Mouse (Mus musculus): ENCODE measurements around the gene Srrd. TPM values are rescaled to one million over a fixed set of nuclear protein-coding genes. Genes with fewer than 3 reads are reported as not detected.

Gene Srrd
- polyA plus RNA-seq, 1 experiment: 1.9 TPM

DNA sequence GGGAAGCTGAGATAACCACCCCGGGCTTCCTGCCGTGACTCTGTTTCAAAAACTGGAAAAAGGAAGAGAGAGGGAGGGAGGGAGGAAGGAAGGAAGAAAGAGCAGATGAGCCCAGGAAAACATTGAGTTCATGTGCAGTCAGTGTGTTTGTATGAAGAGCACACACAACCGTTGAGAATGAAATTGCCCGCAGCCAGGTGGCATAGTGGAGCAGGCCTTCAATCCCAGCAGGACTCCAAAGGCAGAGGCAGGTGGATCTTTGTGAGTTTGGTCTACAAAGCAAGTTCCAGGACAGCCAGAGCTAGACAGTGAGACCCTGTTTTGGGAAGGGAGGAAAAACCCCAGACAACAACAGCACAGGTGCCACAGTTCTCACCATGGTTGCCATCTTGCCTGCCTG, 24.5 kb upstream of the Srrd start:
- H3K9me3 ChIP-seq (ENCODE audit: control insufficient read depth, low read length): no peaks in the 10 kb centered on the region
- TF ChIP-seq GATA1 (IDR thresholded peaks at IDR 0.05; ENCODE audit: low read length): no peak
- TF ChIP-seq TAL1 (IDR thresholded peaks at IDR 0.05; ENCODE audit: low read length): no peak
- H3K4me3 ChIP-seq (replicated peaks): no peak overlapping the region
- peaks cover 81% of the 10 kb centered on the region for H3K36me3 ChIP-seq (ENCODE audit: control insufficient read depth)
- H3K27me3 ChIP-seq (ENCODE audit: control insufficient read depth): no peaks in the 10 kb centered on the region
- H3K4me1 ChIP-seq (ENCODE audit: control insufficient read depth): peaks cover 14% of the 10 kb centered on the region

GRCm38 (mm10) chr5:112366879-112367278, 24.0 kb upstream of the Srrd start:
- H3K4me1 ChIP-seq (ENCODE audit: control insufficient read depth): peaks cover 14% of the 10 kb centered on the region
- H3K4me3 ChIP-seq (replicated peaks): no peak overlapping the region
- peaks cover 4% of the 10 kb centered on the region for H3K9me3 ChIP-seq (ENCODE audit: control insufficient read depth, low read length)
- H3K27me3 ChIP-seq (ENCODE audit: control insufficient read depth): no peaks in the 10 kb centered on the region
- H3K36me3 ChIP-seq (ENCODE audit: control insufficient read depth): peaks cover 81% of the 10 kb centered on the region
- TF ChIP-seq GATA1 (IDR thresholded peaks at IDR 0.05; ENCODE audit: low read length) (no peak), TAL1 (IDR thresholded peaks at IDR 0.05; ENCODE audit: low read length) (no peak)

GRCm38 (mm10) chr5:112364184-112364797, 21.5 kb upstream of the Srrd start:
- TF ChIP-seq TAL1 (IDR thresholded peaks at IDR 0.05; ENCODE audit: low read length) (no peak), GATA1 (IDR thresholded peaks at IDR 0.05; ENCODE audit: low read length) (no peak)
- peaks cover 28% of the 10 kb centered on the region for H3K4me1 ChIP-seq (ENCODE audit: control insufficient read depth)

DNA sequence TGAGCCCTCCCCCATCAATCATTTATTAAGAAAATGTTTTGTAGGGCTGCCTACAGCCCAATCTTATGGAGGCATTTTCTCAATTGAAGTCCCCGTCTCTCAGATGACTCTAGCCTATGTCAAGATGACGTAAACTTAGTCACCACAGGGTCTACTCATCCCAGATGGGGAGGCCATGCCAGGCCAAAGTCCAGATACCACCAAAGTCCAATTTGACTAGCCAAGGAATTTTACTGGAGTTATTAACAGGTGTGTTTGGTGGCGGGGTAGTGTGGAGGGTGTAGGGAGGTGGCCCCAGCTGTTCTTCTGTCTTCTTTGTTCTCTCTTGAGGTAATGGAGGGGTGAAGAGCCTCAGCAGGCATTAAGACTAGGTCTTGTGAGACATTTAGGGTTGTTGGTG, 17.2 kb upstream of the Srrd start:
- H3K27me3 ChIP-seq (ENCODE audit: control insufficient read depth): no peaks in the 10 kb centered on the region
- peaks cover 58% of the 10 kb centered on the region for H3K4me1 ChIP-seq (ENCODE audit: control insufficient read depth)
- H3K36me3 ChIP-seq (ENCODE audit: control insufficient read depth): peaks cover 72% of the 10 kb centered on the region
- H3K4me3 ChIP-seq (replicated peaks): no peak overlapping the region
- no peak for TF ChIP-seq TAL1 (IDR thresholded peaks at IDR 0.05; ENCODE audit: low read length)
- no peak for TF ChIP-seq GATA1 (IDR thresholded peaks at IDR 0.05; ENCODE audit: low read length)
- H3K9me3 ChIP-seq (ENCODE audit: control insufficient read depth, low read length): peaks cover 5% of the 10 kb centered on the region

More at GRCm38 (mm10) chr5:112364184-112364797, 21.5 kb upstream of the Srrd start:
- H3K27me3 ChIP-seq (ENCODE audit: control insufficient read depth): no peaks in the 10 kb centered on the region
- peaks cover 65% of the 10 kb centered on the region for H3K36me3 ChIP-seq (ENCODE audit: control insufficient read depth)
- peaks cover 5% of the 10 kb centered on the region for H3K9me3 ChIP-seq (ENCODE audit: control insufficient read depth, low read length)
- H3K4me3 ChIP-seq (replicated peaks): no peak overlapping the region

DNA sequence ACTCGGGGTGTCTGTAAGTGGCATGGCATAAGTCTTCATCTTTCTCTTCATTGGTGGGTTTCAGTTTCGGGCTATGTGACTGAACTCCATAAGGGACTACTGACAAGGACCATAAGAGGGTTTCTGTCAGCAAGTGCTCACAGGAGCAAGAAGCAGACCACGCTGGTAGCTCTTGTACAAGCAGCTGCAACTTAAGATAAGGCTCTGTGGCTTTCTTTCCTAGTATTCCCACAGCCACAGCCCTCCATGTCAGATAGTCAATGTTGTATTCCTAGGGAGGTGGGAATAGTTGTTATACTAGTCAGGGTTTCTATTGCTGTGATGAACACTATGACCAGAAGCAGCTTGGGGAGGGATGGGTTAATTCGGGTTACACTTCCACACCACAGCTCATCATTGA, 16.7 kb upstream of the Srrd start:
- H3K4me3 ChIP-seq (replicated peaks): peak overlapping the region; percentile 31
- H3K27me3 ChIP-seq (ENCODE audit: control insufficient read depth): no peaks in the 10 kb centered on the region

DNA sequence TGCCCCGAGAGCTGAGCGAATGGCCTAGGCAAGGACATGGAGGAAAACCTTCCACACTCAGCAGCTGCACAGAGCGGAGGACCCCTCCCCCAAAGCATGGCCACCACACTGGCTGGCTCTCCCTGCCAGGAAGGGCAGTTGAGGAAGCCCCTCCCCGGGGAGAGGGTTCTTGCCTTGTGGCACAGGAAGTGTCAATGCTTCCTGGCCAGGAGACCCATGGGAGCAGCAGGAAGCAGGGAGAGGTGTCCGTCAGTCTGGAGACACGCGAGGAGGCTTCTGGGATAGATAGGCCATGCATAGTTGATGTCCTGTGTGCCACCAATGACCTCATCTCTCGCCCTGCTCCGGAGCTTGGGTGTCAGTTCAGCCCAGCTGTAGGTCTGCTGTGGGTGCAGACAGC, 13.5 kb upstream of the Srrd start:
- Histone ChIP-seq H3K9me3 (ENCODE audit: control insufficient read depth, low read length) (no peaks in the 10 kb centered on the region), H3K4me3 (replicated peaks) (no peak overlapping the region), H3K27me3 (ENCODE audit: control insufficient read depth) (no peaks in the 10 kb centered on the region), H3K4me1 (ENCODE audit: control insufficient read depth) (peaks cover 44% of the 10 kb centered on the region), H3K36me3 (ENCODE audit: control insufficient read depth) (peaks cover 67% of the 10 kb centered on the region)
- no peak for TF ChIP-seq GATA1 (IDR thresholded peaks at IDR 0.05; ENCODE audit: low read length)

More for the DNA sequence above, 16.7 kb upstream of the Srrd start:
- Histone ChIP-seq H3K36me3 (ENCODE audit: control insufficient read depth) (peaks cover 71% of the 10 kb centered on the region), H3K4me1 (ENCODE audit: control insufficient read depth) (peaks cover 58% of the 10 kb centered on the region), H3K9me3 (ENCODE audit: control insufficient read depth, low read length) (peaks cover 5% of the 10 kb centered on the region)
- TF ChIP-seq TAL1 (IDR thresholded peaks at IDR 0.05; ENCODE audit: low read length) (peak; percentile 65), GATA1 (IDR thresholded peaks at IDR 0.05; ENCODE audit: low read length) (no peak)

- H3K4me3 ChIP-seq (replicated peaks): no peak within 1 kb of the TSS
- peaks cover 42% of the 10 kb centered on the region for H3K4me1 ChIP-seq (ENCODE audit: control insufficient read depth)
- no peak for TF ChIP-seq GATA1 (IDR thresholded peaks at IDR 0.05; ENCODE audit: low read length)
- TF ChIP-seq TAL1 (IDR thresholded peaks at IDR 0.05; ENCODE audit: low read length): no peak
- no peaks in the 10 kb centered on the region for H3K27me3 ChIP-seq (ENCODE audit: control insufficient read depth)
- no peaks in the 10 kb centered on the region for H3K9me3 ChIP-seq (ENCODE audit: control insufficient read depth, low read length)
- peaks cover 71% of the 10 kb centered on the region for H3K36me3 ChIP-seq (ENCODE audit: control insufficient read depth)
Observed at GRCm38 (mm10) chr5:112355910-112356309, 13.1 kb upstream of the Srrd start, which contains the start of gene Gm6583. TSS of gene Gm6583 (minus strand) at chr5:112356033.

DNA sequence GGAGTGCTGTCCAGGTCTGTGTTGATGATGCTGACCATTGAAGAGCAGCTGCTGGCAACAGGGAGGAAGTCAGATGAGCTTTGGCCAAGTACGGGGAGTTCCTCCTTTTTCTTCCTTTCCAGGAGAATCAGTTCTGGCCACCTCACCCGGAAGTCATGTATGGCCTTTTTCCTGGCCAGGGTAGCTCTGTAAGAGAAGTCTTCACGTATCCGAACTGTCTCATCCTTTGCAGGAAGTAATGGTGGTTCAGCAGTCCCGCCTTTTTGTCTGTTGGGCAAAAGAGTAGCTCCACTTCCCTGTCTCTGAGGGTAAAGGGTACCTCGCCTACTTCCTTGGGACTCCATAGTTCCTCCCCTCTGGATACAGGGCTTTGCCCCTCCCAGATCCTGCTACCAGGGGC, 12.7 kb upstream of the Srrd start:
- Histone ChIP-seq H3K9me3 (ENCODE audit: control insufficient read depth, low read length) (no peaks in the 10 kb centered on the region), H3K27me3 (ENCODE audit: control insufficient read depth) (no peaks in the 10 kb centered on the region), H3K4me3 (replicated peaks) (no peak overlapping the region), H3K4me1 (ENCODE audit: control insufficient read depth) (peaks cover 42% of the 10 kb centered on the region), H3K36me3 (ENCODE audit: control insufficient read depth) (peaks cover 75% of the 10 kb centered on the region)
- TF ChIP-seq GATA1 (IDR thresholded peaks at IDR 0.05; ENCODE audit: low read length) (no peak), TAL1 (IDR thresholded peaks at IDR 0.05; ENCODE audit: low read length) (no peak)

GRCm38 (mm10) chr5:112349169-112349568, 6.3 kb upstream of the Srrd start:
- TF ChIP-seq GATA1 (IDR thresholded peaks at IDR 0.05; ENCODE audit: low read length) (no peak), TAL1 (IDR thresholded peaks at IDR 0.05; ENCODE audit: low read length) (0 out of 3 replicates have a peak, but pooled peaks have one; percentile 5)
- Histone ChIP-seq H3K4me3 (replicated peaks) (no peak overlapping the region), H3K4me1 (ENCODE audit: control insufficient read depth) (peaks cover 22% of the 10 kb centered on the region), H3K36me3 (ENCODE audit: control insufficient read depth) (peaks cover 68% of the 10 kb centered on the region), H3K9me3 (ENCODE audit: control insufficient read depth, low read length) (no peaks in the 10 kb centered on the region), H3K27me3 (ENCODE audit: control insufficient read depth) (no peaks in the 10 kb centered on the region)
